Mouse (Mus musculus) limb, embryonic 13.5 days (tissue): ENCODE measurements at regions not wholly inside any gene's neighbourhood (a gene's known extent, or its start where the extent isn't known, plus 50 kb on each side); places are given as distances from the start of the nearest gene placed in this dataset.
A peak's percentile ranks its signal among the peaks of the same experiment; 100 is the strongest.

Experiments used
- ATAC-seq: fragments of 200-750 bp; cut with Nextera tagmentation; 2 replicates; pipeline ENCODE4 v1.8.0; 2017; ENCODE audit warnings: low read depth, moderate number of reproducible peaks, moderate TSS enrichment; ENCODE audit not compliant: low FRiP score
- H3K27ac ChIP-seq: fragments of 300-500 bp; sonication (generic); 2 replicates; pipeline ENCODE4 v1.5.1; 2015; ENCODE audit warnings: inconsistent platforms, mild to moderate bottlenecking, moderate library complexity
- H3K27me3 ChIP-seq: fragments of 300-500 bp; sonication (generic); 2 replicates; pipeline ENCODE4 v1.6.1; 2015; ENCODE audit warnings: mild to moderate bottlenecking, inconsistent platforms
- H3K36me3 ChIP-seq: fragments of 300-500 bp; sonication (generic); 2 replicates; pipeline ENCODE4 v1.6.1; 2015; ENCODE audit warnings: inconsistent platforms, mild to moderate bottlenecking, moderate library complexity
- H3K4me1 ChIP-seq: fragments of 300-500 bp; sonication (generic); 2 replicates; pipeline ENCODE4 v1.6.1; 2015; ENCODE audit warnings: inconsistent platforms
- H3K4me2 ChIP-seq: fragments of 300-500 bp; sonication (generic); replicated peaks from 2 replicates; pipeline ENCODE4 v1.6.1; 2015; ENCODE audit warnings: inconsistent platforms, mild to moderate bottlenecking, moderate library complexity
- H3K4me3 ChIP-seq: fragments of 300-500 bp; sonication (generic); 2 replicates; pipeline ENCODE4 v1.5.1; 2015; ENCODE audit warnings: moderate library complexity, mild to moderate bottlenecking, inconsistent platforms
- H3K9ac ChIP-seq: fragments of 300-500 bp; sonication (generic); 2 replicates; pipeline ENCODE4 v1.6.1; 2015; ENCODE audit warnings: mild to moderate bottlenecking, inconsistent platforms
- H3K9me3 ChIP-seq: fragments of 300-500 bp; sonication (generic); 2 replicates; pipeline ENCODE4 v1.6.1; 2016; ENCODE audit warnings: inconsistent platforms
- WGBS: fragments of 180-500 bp; shearing (Covaris S2); methylation state at CpG from one replicate; pipeline ENCODE4 v1.1.7; 2015; 5-methylcytosine and 5-hydroxymethylcytosine counted together

DNA sequence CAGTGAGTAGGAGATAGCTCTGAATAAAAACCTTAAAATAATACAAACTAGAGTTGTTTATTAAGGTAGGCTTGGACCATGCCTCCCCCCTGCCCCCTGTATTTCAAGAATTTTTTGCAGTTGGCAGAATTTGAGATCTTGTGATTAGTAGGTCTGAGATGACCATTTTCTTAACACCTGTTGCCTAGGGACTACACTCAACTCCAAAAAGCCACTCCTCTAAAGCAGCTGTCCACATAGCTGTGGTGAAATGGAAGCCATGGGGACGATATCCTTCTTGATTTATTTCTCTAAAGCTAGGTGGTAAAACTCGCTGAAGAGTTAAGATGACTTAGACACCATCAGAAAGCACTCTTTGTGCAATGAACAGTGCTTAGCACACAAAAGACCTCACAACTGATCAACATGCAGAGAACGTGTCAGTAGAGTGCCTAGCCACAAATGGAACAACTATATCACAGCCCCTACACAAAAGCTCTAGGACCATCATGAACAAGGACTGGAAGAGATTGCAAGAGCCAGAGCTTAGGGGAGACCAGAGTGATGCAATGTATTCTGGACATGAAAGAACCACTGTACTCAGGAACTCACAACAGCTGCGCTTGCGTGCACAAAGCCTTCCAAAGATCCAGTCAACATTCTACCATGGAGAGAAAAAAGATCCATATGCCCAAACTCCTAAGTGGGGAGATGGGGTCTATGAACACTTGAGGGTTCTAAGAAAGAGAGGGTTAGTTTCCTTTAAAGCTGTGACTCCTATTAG is 147.6 kb downstream of the Plk2 start:
- no peak for ATAC-seq
- Histone ChIP-seq H3K4me2 (no peak overlapping the region), H3K27ac (no peak overlapping the region), H3K27me3 (no peaks in the 10 kb centered on the region), H3K9me3 (no peaks in the 10 kb centered on the region), H3K9ac (no peak overlapping the region), H3K4me1 (0 out of 2 replicates have a peak, but pooled peaks cover 5% of the 10 kb centered on the region), H3K4me3 (no peak overlapping the region), H3K36me3 (no peaks in the 10 kb centered on the region)
- WGBS, result 85% methylated on average over 5 of the region's 5 CpGs

GRCm38 (mm10) chr13:110545454-110545853 is 150.6 kb downstream of the Plk2 start:
- no peak for ATAC-seq
- WGBS, result 65% methylated on average over 6 of the region's 6 CpGs
- H3K4me1 ChIP-seq, result no peaks in the 10 kb centered on the region
- no peaks in the 10 kb centered on the region for H3K9me3 ChIP-seq
- H3K4me2 ChIP-seq, result no peak overlapping the region
- no peak overlapping the region for H3K9ac ChIP-seq
- H3K27ac ChIP-seq, result no peak overlapping the region
- no peak overlapping the region for H3K4me3 ChIP-seq
- H3K36me3 ChIP-seq, result no peaks in the 10 kb centered on the region
- no peaks in the 10 kb centered on the region for H3K27me3 ChIP-seq

GRCm38 (mm10) chr13:110555529-110556319 is 160.9 kb downstream of the Plk2 start:
- no peak for ATAC-seq

GRCm38 (mm10) chr13:110556355-110557095 is 161.7 kb downstream of the Plk2 start:
- no peak overlapping the region; the same call in 1 of the 2 replicates for H3K27ac ChIP-seq
- H3K9ac ChIP-seq, result no peak overlapping the region
- H3K4me2 ChIP-seq, result no peak overlapping the region
- H3K36me3 ChIP-seq, result no peaks in the 10 kb centered on the region
- 71% methylated on average over 9 of the region's 9 CpGs for WGBS
- H3K27me3 ChIP-seq, result no peaks in the 10 kb centered on the region
- H3K4me3 ChIP-seq, result no peak overlapping the region
- H3K9me3 ChIP-seq, result no peaks in the 10 kb centered on the region
- H3K4me1 ChIP-seq, result peaks cover 10% of the 10 kb centered on the region; the same call in 1 of the 2 replicates
- no peak for ATAC-seq

More at GRCm38 (mm10) chr13:110555529-110556319, 160.9 kb downstream of the Plk2 start:
- Histone ChIP-seq H3K27me3 (no peaks in the 10 kb centered on the region), H3K4me2 (no peak overlapping the region), H3K9ac (no peak overlapping the region), H3K36me3 (no peaks in the 10 kb centered on the region), H3K9me3 (no peaks in the 10 kb centered on the region), H3K4me1 (peaks cover 10% of the 10 kb centered on the region; the same call in 1 of the 2 replicates), H3K27ac (no peak overlapping the region), H3K4me3 (no peak overlapping the region)
- WGBS, result 87% methylated on average over 7 of the region's 7 CpGs

DNA sequence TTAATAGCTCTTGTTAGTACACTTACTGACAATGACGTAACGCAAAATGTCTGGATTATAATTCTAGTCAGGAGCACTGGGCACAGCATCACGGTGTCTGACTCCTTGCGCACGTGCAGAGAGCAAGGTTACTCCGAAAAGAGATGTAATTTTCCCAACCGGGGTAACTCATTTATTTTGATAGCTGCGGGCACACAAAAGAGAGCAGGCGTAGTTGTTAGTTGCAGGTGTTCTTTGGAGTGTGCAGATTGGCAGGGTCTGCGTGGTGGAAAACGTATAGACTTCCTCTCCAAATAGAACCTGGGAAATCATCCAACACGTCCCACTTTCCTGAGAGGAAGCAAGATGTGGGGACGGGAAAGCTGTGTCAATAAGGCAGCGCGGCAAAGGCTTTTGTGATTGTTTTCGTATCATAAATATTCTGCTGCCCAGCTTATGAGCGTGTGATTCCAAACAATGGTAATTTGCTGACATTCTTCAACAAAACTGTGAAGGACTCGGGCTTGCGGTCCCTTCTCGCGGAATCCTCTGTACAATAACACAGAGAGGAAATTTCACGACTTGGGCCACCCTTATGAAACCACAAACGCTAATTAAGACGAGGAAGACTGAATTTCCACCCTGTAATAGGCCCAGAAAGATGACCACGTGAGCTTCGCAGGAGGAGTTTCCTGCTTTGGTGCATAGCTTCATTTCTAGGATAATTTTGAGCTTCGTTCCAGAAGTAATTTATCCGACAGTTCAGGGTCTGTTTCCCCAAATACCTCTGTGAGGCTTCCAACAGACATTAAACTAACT is 163.3 kb downstream of the Plk2 start:
- Histone ChIP-seq H3K4me3 (no peak overlapping the region), H3K27ac (no peak overlapping the region; the same call in 1 of the 2 replicates), H3K27me3 (no peaks in the 10 kb centered on the region), H3K9me3 (no peaks in the 10 kb centered on the region), H3K4me1 (peaks cover 10% of the 10 kb centered on the region; the same call in 1 of the 2 replicates), H3K4me2 (peak overlapping the region; percentile 34), H3K9ac (no peak overlapping the region), H3K36me3 (no peaks in the 10 kb centered on the region)
- ATAC-seq, result peak; percentile 36; the same call in 1 of the 2 replicates
- WGBS, result 66% methylated on average over 28 of the region's 28 CpGs

- no peak overlapping the region for H3K4me2 ChIP-seq
- no peak overlapping the region for H3K27ac ChIP-seq
- no peak overlapping the region for H3K9ac ChIP-seq
- peaks cover 10% of the 10 kb centered on the region; the same call in 1 of the 2 replicates for H3K4me1 ChIP-seq
- no peak overlapping the region for H3K4me3 ChIP-seq
- 89% methylated on average over 13 of the region's 13 CpGs for WGBS
- H3K27me3 ChIP-seq, result no peaks in the 10 kb centered on the region
- ATAC-seq, result no peak
- no peaks in the 10 kb centered on the region for H3K36me3 ChIP-seq
- H3K9me3 ChIP-seq, result no peaks in the 10 kb centered on the region
These were observed 165.7 kb downstream of the Plk2 start for GRCm38 (mm10) chr13:110560566-110560965.

DNA sequence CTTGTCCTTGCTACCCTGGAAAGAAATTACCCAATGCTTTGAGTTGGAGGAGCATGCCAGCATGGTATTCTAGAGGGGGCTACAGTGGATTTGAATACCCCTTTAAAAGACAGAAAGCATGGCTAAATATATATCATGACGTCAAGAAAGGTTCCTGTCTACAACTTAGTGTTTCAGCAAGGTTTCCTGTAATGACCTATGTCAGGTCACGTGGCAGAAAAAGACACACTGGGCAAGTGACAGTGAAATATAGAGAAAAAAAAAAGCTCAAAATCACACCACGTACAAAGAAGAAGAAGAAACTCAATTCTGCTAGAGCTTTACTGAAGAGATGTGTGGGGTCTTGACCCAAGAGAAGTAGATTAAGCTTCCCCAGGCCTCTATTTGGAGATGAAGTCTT is 167.7 kb downstream of the Plk2 start:
- H3K27me3 ChIP-seq, result no peaks in the 10 kb centered on the region
- no peak overlapping the region for H3K4me3 ChIP-seq
- H3K9me3 ChIP-seq, result no peaks in the 10 kb centered on the region
- no peaks in the 10 kb centered on the region for H3K36me3 ChIP-seq
- H3K27ac ChIP-seq, result no peak overlapping the region
- peaks cover 10% of the 10 kb centered on the region; the same call in 1 of the 2 replicates for H3K4me1 ChIP-seq
- H3K4me2 ChIP-seq, result no peak overlapping the region
- H3K9ac ChIP-seq, result no peak overlapping the region
- 85% methylated on average over 3 of the region's 3 CpGs for WGBS
- ATAC-seq, result no peak

DNA sequence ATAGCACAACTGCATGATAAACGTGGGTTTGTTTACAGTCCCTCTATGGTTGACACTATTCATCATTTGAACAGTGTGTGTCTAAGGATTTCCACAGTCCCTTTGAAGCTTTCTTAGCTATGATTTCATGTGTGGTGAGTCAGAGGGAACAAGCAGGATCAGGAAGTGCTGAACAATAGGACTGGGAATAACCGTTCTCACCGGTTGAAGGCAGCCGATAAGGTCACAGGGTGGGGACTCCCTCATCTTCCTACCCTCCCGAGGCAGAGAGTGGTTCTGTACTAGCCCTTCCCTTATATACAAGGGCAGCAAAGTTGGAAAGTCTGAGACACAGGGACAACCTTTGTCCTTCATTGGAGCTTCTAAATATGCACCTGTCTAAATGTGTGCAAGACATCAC is 168.1 kb downstream of the Plk2 start:
- 76% methylated on average over 5 of the region's 5 CpGs for WGBS
- Histone ChIP-seq H3K4me3 (no peak overlapping the region), H3K4me1 (peaks cover 8% of the 10 kb centered on the region; the same call in 1 of the 2 replicates), H3K27ac (no peak overlapping the region), H3K36me3 (no peaks in the 10 kb centered on the region), H3K27me3 (no peaks in the 10 kb centered on the region), H3K9me3 (no peaks in the 10 kb centered on the region), H3K4me2 (no peak overlapping the region), H3K9ac (no peak overlapping the region)
- no peak for ATAC-seq

DNA sequence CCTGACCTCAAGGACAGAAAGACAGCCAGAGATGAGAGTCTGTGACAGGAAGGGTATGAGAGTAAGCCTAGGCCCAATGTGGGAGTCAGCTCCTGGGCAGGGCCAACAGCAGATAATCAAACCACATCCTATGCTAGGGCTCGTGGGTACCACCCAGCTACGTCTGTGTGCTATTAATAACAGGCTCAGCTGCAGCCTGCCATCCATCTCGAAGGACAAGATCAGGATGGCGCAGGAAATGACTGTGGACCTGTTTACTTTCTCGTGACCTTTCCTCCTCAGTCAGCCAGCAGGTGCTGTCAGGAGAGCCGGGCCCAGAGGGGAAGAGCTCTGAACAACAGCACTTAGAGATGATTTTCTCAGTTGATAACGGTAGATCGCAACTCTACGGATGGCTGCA is 169.1 kb downstream of the Plk2 start:
- no peaks in the 10 kb centered on the region for H3K36me3 ChIP-seq
- no peak for ATAC-seq
- H3K9ac ChIP-seq, result no peak overlapping the region
- H3K27me3 ChIP-seq, result no peaks in the 10 kb centered on the region
- no peak overlapping the region for H3K4me2 ChIP-seq
- no peak overlapping the region for H3K27ac ChIP-seq
- H3K9me3 ChIP-seq, result no peaks in the 10 kb centered on the region
- no peaks in the 10 kb centered on the region for H3K4me1 ChIP-seq
- H3K4me3 ChIP-seq, result no peak overlapping the region
- whole genome bisulfite sequencing, result 64% methylated on average over 9 of the region's 9 CpGs

DNA sequence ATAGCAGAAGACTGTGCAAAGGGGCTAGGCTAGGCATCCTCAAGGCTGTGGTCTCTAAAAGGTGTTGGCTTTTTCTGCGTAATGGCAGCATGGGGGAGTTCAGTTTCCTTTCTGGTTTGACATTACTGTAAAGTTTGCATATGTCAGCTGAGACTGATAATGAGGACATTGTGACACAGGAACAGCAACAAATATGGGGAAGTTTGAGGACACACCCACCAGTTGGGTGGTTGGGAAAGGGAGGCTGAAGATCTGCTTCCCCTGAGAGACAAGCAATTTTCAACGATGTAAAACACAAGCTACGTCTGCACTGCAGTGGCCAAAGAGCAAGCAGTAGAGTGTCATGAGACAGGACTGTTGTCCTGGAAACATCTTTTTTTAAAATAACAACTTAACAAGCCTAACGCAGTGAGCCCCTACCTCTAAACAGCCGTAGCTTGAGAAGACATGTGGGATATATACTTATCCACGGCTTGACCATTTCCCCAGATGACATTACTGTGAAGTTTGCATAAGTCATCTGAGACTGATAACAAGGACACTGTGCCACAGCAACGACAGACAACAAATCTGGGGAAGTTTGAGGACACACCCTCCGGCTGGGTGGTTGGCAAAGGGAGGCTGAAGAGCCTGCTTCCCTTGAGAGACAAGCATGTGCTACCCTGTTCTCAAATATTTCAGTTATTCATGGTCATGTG is 173.8 kb downstream of the Plk2 start:
- Histone ChIP-seq H3K9me3 (no peaks in the 10 kb centered on the region), H3K4me1 (no peaks in the 10 kb centered on the region), H3K4me2 (no peak overlapping the region), H3K9ac (no peak overlapping the region), H3K27me3 (no peaks in the 10 kb centered on the region), H3K4me3 (no peak overlapping the region), H3K27ac (no peak overlapping the region), H3K36me3 (no peaks in the 10 kb centered on the region)
- WGBS, result 79% methylated on average over 8 of the region's 8 CpGs
- no peak for ATAC-seq

GRCm38 (mm10) chr13:110569180-110569512 is 174.3 kb downstream of the Plk2 start:
- ATAC-seq, result no peak
- no peak overlapping the region for H3K4me3 ChIP-seq
- no peaks in the 10 kb centered on the region for H3K9me3 ChIP-seq
- 94% methylated on average over 2 of the region's 2 CpGs for WGBS
- no peak overlapping the region for H3K4me2 ChIP-seq
- no peaks in the 10 kb centered on the region for H3K27me3 ChIP-seq
- no peaks in the 10 kb centered on the region for H3K4me1 ChIP-seq
- H3K27ac ChIP-seq, result no peak overlapping the region
- H3K9ac ChIP-seq, result no peak overlapping the region
- H3K36me3 ChIP-seq, result no peaks in the 10 kb centered on the region
